Mouse (Mus musculus) heart, embryonic 16.5 days (tissue): ENCODE measurements at regions not wholly inside any gene's neighbourhood (a gene's known extent, or its start where the extent isn't known, plus 50 kb on each side); places are given as distances from the start of the nearest gene placed in this dataset.

Experiments
- ATAC-seq: fragments of 200-750 bp; cut with Nextera tagmentation; replicated peaks from 2 replicates; pipeline ENCODE4 v1.8.0; 2017; ENCODE audit warnings: moderate number of reproducible peaks; ENCODE audit not compliant: insufficient read depth, low FRiP score; ENCODE audit errors: extremely low read depth
- H3K27ac ChIP-seq: fragments of 300-500 bp; sonication (generic); 2 replicates; pipeline ENCODE4 v1.5.1; 2014; ENCODE audit warnings: mild to moderate bottlenecking, low read length, control low read depth, moderate library complexity
- H3K27me3 ChIP-seq: fragments of 300-500 bp; sonication (generic); 2 replicates; pipeline ENCODE4 v1.6.1; 2014; ENCODE audit warnings: low read length, mixed read lengths; ENCODE audit not compliant: control insufficient read depth, insufficient read depth
- H3K36me3 ChIP-seq: fragments of 300-500 bp; sonication (generic); 2 replicates; pipeline ENCODE4 v1.6.1; 2014; ENCODE audit not compliant: control insufficient read depth, insufficient read depth
- H3K4me1 ChIP-seq: fragments of 300-500 bp; sonication (generic); 2 replicates; pipeline ENCODE4 v1.6.1; 2014; ENCODE audit warnings: low read length, mixed read lengths; ENCODE audit not compliant: control insufficient read depth, insufficient read depth
- H3K4me2 ChIP-seq: fragments of 300-500 bp; sonication (generic); 2 replicates; pipeline ENCODE4 v1.6.1; 2014; ENCODE audit warnings: low read depth, mild to moderate bottlenecking, control low read depth, low read length
- H3K4me3 ChIP-seq: fragments of 300-500 bp; sonication (generic); 2 replicates; pipeline ENCODE4 v1.5.1; 2014; ENCODE audit warnings: mild to moderate bottlenecking, control low read depth, low read length
- H3K9ac ChIP-seq: fragments of 300-500 bp; sonication (generic); 2 replicates; pipeline ENCODE4 v1.6.1; 2014; ENCODE audit warnings: low read length, control low read depth
- H3K9me3 ChIP-seq: fragments of 300-500 bp; sonication (generic); replicated peaks from 2 replicates; pipeline ENCODE4 v1.6.1; 2016; ENCODE audit warnings: low read length; ENCODE audit not compliant: control insufficient read depth
- WGBS: fragments of 180-500 bp; shearing (Covaris S2); extraction: QIAGEN DNeasy Blood & Tissue Kit; methylation state at CpG from one replicate; pipeline ENCODE4 v1.1.7; 2014; 5-methylcytosine and 5-hydroxymethylcytosine counted together

DNA sequence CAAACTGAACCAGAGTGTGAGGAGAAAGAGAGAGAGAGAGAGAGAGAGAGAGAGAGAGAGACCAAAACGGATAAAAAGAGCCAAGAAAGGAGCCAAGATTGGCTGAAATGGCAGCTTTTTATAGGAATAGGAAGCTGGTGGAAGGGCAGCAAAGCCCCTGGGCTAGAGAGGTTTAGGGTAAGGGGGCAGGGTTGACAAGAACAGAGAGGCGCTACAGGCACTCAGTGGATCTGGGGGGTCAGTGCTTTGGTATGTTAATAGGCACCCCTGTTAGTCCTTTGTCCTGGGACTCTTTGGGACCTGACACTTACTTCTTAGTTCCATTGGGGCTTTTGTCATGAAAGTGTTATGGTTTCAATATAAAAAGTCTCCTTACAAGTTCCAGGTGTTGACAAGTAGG is 320.9 kb upstream of the Igfbp3 start:
- Histone ChIP-seq H3K4me3 (no peak overlapping the region), H3K4me1 (no peaks in the 10 kb centered on the region), H3K27ac (no peak overlapping the region), H3K27me3 (no peaks in the 10 kb centered on the region), H3K36me3 (no peaks in the 10 kb centered on the region), H3K9ac (no peak overlapping the region), H3K9me3 (peaks cover 11% of the 10 kb centered on the region), H3K4me2 (no peak overlapping the region)
- no peak for ATAC-seq
- 40% methylated on average over 2 of the region's 2 CpGs for WGBS

DNA sequence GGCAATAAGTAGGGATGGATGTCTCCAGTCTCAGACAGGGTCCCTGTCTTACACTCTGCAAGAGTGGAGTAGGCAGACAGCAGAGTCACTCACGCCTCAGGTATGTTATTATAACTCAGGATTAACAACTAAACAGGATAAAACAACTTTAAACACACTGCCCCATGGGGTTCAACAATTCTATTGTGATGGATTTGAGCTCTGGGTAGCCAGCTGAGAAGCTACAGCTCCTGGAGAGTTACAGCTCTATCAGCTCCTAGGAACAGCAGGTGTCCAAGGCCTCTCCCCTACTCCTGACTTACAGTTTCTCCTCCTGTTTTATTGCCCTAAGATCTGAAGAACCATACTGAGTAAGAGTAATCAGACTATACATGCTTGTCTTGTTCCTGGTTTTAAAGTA is 319.6 kb upstream of the Igfbp3 start:
- H3K4me3 ChIP-seq = no peak overlapping the region
- WGBS = 68% methylated on average over 1 of the region's 1 CpGs

DNA sequence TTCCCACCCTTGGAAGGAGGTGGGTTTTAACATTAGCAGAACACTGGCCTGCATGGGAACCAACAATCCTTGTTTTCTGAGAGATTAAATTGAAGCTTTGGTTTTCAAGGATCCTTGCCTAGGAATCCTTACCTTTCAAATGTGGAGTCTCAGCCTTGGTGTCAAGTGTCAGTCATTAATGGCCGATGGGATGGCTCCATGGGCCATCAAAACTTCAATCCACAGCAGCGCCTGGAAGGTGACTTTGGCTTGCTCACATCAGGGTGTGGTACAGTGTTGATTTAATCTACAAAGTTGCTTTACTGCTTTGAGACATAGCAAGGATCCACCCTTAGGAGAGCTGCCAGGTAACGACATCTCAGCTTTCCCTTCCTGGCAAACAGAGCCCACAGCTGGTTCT is 318.1 kb upstream of the Igfbp3 start:
- no peaks in the 10 kb centered on the region for H3K27me3 ChIP-seq
- no peak overlapping the region for H3K4me2 ChIP-seq
- WGBS = 66% methylated on average over 3 of the region's 3 CpGs
- ATAC-seq = no peak
- H3K9ac ChIP-seq = no peak overlapping the region
- H3K4me3 ChIP-seq = no peak overlapping the region
- H3K9me3 ChIP-seq = peaks cover 7% of the 10 kb centered on the region
- no peak overlapping the region for H3K27ac ChIP-seq
- no peaks in the 10 kb centered on the region for H3K36me3 ChIP-seq
- no peaks in the 10 kb centered on the region for H3K4me1 ChIP-seq

More for the DNA sequence above, 319.6 kb upstream of the Igfbp3 start:
- Histone ChIP-seq H3K36me3 (no peaks in the 10 kb centered on the region), H3K4me1 (no peaks in the 10 kb centered on the region), H3K27me3 (no peaks in the 10 kb centered on the region), H3K9ac (no peak overlapping the region), H3K4me2 (no peak overlapping the region), H3K27ac (no peak overlapping the region), H3K9me3 (peaks cover 11% of the 10 kb centered on the region)
- ATAC-seq = no peak

DNA sequence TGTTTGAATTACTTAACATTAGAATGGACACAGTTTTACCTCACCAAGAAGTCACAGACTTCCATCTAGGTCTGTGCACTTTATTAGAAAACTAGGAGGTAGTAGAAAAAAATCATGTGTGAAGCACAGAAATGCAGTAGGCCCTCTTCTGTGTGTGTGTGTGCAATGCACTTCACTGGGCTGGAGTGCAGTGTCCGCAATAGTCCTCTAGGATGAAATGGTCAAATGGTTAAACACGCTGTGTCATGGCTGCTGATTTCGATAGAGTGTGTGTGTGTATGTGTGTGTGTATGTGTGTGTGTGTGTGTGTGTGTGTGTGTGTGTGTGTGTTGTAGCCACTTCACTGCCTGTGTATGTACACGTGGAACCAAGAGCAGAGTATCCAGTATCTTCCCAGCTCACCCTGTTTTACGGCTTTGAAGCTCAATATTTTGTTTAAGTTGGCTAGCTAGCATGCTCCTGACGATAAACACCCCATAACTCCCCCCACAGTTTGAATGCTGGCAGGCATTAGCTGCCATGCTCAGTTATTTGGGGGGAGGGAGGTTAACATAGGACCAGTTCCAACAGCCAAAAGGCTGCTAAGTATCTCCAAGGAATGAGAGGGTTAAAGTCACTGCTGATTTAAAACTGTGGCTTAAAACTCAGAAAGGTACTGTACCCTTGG is 316.9 kb upstream of the Igfbp3 start:
- H3K27me3 ChIP-seq = no peaks in the 10 kb centered on the region
- no peaks in the 10 kb centered on the region for H3K36me3 ChIP-seq
- no peak for ATAC-seq
- H3K9me3 ChIP-seq = no peaks in the 10 kb centered on the region
- H3K4me1 ChIP-seq = no peaks in the 10 kb centered on the region
- no peak overlapping the region for H3K27ac ChIP-seq
- no peak overlapping the region for H3K4me3 ChIP-seq
- H3K9ac ChIP-seq = no peak overlapping the region
- WGBS = 71% methylated on average over 6 of the region's 6 CpGs
- no peak overlapping the region for H3K4me2 ChIP-seq

DNA sequence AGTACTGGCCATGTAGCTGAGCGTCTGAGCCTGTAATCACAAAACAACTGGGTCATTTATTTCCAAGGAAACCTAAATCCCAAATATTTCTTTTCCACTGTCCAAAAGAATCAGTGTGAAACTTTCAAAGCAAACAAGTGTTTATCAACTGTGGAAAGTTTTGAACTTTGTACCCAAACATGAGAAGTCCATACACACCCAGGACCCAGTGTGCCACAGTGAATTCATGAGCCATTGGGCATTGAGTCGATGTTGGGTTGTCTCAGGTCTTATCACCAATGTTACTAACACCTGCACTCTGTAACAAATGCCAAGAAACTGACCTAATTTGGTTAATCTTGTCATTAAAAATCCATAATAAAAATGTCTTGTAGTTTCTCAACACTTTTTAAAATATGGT is 305.8 kb upstream of the Igfbp3 start:
- H3K36me3 ChIP-seq = no peaks in the 10 kb centered on the region
- no peak overlapping the region for H3K9ac ChIP-seq
- H3K27me3 ChIP-seq = no peaks in the 10 kb centered on the region
- WGBS = 69% methylated on average over 2 of the region's 2 CpGs
- ATAC-seq = no peak
- no peaks in the 10 kb centered on the region for H3K4me1 ChIP-seq
- H3K9me3 ChIP-seq = no peaks in the 10 kb centered on the region
- H3K4me3 ChIP-seq = no peak overlapping the region
- no peak overlapping the region for H3K4me2 ChIP-seq
- no peak overlapping the region for H3K27ac ChIP-seq

DNA sequence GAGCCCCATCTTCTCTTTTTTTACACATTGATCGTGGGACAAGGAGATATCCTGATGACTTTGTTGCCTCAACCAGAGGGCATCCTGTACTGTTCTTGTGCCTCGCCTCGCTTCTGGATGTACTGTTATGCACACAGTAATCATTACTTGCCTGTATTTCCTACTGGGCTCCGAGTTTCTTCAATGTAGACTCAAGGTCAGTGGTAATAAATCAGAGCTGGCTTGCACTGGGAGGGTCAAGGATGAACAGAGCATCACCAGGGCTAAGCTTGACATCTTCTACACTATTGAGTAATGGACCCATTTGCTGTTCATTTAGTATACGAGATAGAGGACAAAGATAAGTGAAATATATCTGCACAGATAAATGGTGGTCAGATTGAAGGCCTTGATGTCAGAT is 295.1 kb upstream of the Igfbp3 start:
- Histone ChIP-seq H3K4me1 (no peaks in the 10 kb centered on the region), H3K4me3 (no peak overlapping the region), H3K36me3 (no peaks in the 10 kb centered on the region), H3K27me3 (no peaks in the 10 kb centered on the region), H3K27ac (no peak overlapping the region), H3K9me3 (no peaks in the 10 kb centered on the region), H3K9ac (no peak overlapping the region), H3K4me2 (no peak overlapping the region)
- WGBS = 78% methylated on average over 5 of the region's 5 CpGs
- ATAC-seq = no peak

DNA sequence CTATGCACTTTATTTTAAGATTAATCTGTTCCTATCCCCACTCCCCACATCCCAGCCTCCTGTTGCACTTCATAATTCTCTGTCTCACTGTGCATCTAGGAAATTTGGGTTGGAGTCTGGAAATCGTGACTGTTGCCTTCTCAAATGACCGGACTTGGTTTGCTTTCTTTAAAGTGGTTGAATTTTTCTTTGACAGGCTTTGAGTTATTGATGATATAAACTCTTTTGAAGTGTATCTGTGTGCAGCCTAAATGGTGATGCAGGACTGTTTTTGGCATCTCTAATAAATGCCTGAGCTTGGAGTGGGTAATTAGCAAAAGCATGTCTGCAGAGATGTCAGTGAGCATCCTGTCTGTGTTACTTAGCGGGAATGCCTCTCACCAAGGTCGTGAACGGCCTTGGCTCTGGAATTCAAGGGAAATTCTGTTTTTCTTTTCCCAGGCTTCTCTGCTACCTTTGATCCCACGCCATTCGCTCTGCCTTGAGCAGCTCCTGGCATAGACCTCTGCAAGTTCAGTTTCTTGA is 292.8 kb upstream of the Igfbp3 start:
- Histone ChIP-seq H3K36me3 (no peaks in the 10 kb centered on the region), H3K27ac (no peak overlapping the region), H3K27me3 (no peaks in the 10 kb centered on the region), H3K4me1 (no peaks in the 10 kb centered on the region), H3K9ac (no peak overlapping the region), H3K4me3 (no peak overlapping the region), H3K9me3 (no peaks in the 10 kb centered on the region), H3K4me2 (no peak overlapping the region)
- ATAC-seq = no peak
- WGBS = 55% methylated on average over 7 of the region's 7 CpGs

DNA sequence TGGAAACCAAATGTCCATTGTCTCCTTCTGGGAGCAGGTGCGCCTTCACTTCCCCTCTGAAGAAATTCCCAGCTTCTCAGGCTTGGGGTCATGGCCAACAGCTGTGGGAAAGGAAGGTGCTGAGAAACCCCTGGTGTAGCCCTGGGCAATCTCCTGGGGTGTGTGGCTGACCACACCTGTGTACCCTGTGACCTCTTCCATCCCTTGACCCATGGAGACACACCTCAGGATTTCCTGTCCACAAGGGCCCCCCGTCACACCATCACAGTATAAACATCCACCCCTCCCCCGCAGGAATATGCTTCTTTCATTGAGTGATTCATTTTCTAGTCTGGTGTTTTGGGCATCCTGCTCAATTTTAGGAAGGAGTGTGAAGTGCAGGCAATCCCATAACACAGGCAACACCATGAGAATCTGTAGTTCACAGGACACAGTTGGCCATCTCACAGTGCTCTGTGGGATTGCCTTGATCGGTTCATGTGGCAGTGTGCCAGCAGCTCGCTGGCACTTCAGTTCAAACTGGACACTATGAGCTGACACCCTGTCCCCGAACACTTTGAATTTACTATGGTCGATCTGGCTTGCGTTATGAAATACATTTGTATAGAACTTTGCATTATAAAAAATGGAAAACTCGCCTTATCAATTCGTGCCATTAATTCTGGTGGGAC is 291.1 kb upstream of the Igfbp3 start:
- H3K9ac ChIP-seq = no peak overlapping the region
- H3K27ac ChIP-seq = no peak overlapping the region
- no peaks in the 10 kb centered on the region for H3K27me3 ChIP-seq
- no peaks in the 10 kb centered on the region for H3K36me3 ChIP-seq
- 68% methylated on average over 10 of the region's 10 CpGs for WGBS
- H3K4me1 ChIP-seq = no peaks in the 10 kb centered on the region
- H3K9me3 ChIP-seq = no peaks in the 10 kb centered on the region
- H3K4me2 ChIP-seq = no peak overlapping the region
- no peak; the same call in 1 of the 2 replicates for ATAC-seq
- H3K4me3 ChIP-seq = no peak overlapping the region

DNA sequence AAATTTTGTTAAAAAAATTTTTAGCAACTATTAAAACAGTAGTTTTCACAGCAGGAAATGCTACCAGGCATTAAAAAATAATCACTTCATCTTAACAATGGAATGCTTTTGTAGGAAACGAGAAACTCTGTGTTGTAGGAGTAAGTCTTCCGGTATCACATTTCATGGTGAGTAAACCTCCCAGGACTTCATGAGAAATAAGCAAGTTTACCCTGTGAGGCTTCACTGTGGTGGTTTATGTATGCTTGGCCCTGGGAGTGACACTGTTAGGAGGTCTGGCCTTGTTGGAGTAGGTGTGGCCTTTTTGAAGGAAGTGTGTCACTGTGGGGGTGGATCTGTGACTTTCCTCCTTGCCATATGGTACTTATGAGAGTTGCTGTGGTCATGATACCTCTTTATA is 289.0 kb upstream of the Igfbp3 start:
- no peaks in the 10 kb centered on the region for H3K4me1 ChIP-seq
- no peaks in the 10 kb centered on the region for H3K36me3 ChIP-seq
- no peak overlapping the region for H3K4me2 ChIP-seq
- no peak overlapping the region for H3K27ac ChIP-seq
- ATAC-seq = no peak
- no peaks in the 10 kb centered on the region for H3K9me3 ChIP-seq
- no peak overlapping the region for H3K9ac ChIP-seq
- H3K27me3 ChIP-seq = no peaks in the 10 kb centered on the region
- WGBS = 69% methylated on average over 2 of the region's 2 CpGs
- H3K4me3 ChIP-seq = no peak overlapping the region
